Mouse (Mus musculus) ES-CJ7 (cell line): Measurements from ENCODE around the gene Araf.

ENCODE experiments used
- DNase-seq: peaks from one replicate; pipeline ENCODE4 v3.0.0; 2011; ENCODE audit warnings: low read depth, low spot score

Araf gene

GRCm38 (mm10) chrX:20848256-20848984 is 50.8 kb downstream of the Araf start:
- DNase-seq, result peak; percentile 97

GRCm38 (mm10) chrX:20853794-20854193 is 56.2 kb downstream of the Araf start:
- no peak for DNase-seq

- peak; percentile 8 for DNase-seq
Observed at GRCm38 (mm10) chrX:20861453-20862104, 64.0 kb downstream of the Araf start.

- no peak for DNase-seq
Observed at GRCm38 (mm10) chrX:20862105-20863065, 64.8 kb downstream of the Araf start.

- DNase-seq, result no peak
Observed at GRCm38 (mm10) chrX:20863161-20864101, 65.8 kb downstream of the Araf start.

- no peak for DNase-seq
Observed at GRCm38 (mm10) chrX:20868091-20868490, 70.5 kb downstream of the Araf start.

GRCm38 (mm10) chrX:20869203-20869602 is 71.6 kb downstream of the Araf start:
- no peak for DNase-seq

- peak; percentile 76 for DNase-seq
Observed at GRCm38 (mm10) chrX:20869962-20870513, 72.4 kb downstream of the Araf start, which contains the start of gene Timp1. TSS of gene Timp1 (plus strand) at chrX:20870166.

- peak; percentile 92 for DNase-seq
Observed at GRCm38 (mm10) chrX:20872928-20873500, 75.4 kb downstream of the Araf start.

- peak; percentile 75 for DNase-seq
Observed at GRCm38 (mm10) chrX:20875241-20875640, 77.6 kb downstream of the Araf start.

- peak; percentile 86 for DNase-seq
Observed at GRCm38 (mm10) chrX:20910074-20910473, 112.5 kb downstream of the Araf start.
